Mouse (Mus musculus): ENCODE results near the gene Ap1m1. TPM values are rescaled to one million over a fixed set of nuclear protein-coding genes. Genes with fewer than 3 reads are reported as not detected.
A peak's percentile ranks its signal among the peaks of the same experiment; 100 is the strongest.

The Ap1m1 gene
- polyA plus RNA-seq, 1 experiment from 2014 or later, result 40.7 TPM

DNA sequence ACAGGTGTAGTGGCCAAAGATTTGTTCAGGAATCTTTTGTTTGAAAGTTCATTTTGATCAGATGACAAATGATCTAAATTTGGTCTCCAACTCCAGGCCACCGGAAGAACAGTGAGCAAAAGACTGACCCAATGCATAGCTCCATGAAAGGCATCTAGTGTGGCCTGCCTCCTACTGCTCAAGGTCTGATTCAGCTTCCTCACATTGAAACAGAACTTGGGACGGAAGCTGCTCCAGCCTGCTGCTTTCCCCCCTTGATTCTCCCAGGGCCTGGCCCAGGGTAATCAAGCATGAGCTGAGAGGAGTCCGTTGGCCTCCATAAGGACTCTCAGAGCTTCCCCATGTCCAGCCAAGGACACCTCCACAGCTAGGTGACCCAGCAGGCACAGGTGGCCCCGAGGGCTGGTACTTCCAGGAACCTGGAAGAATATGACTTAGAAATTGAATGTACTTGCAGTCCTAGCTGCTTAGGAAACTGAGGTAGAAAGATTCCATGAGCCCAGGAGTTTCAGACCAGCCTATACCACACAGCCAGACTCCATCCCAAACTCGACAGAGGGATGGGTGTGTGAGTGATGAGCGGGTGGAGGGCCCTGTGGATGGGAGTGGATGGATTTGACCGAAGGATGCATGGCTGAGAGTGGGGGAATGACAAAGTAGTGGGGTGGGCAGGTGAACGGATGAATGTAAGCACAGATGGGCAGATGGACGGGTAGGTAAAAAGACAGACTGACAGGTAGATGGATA lies 61.0 kb downstream of the Ap1m1 start:
- Histone ChIP-seq H3K27ac (ENCODE audit: low read depth) (no peak overlapping the region), H3K9me3 (ENCODE audit: low read length) (no peaks in the 10 kb centered on the region), H3K4me1 (ENCODE audit: insufficient read depth) (peaks cover 9% of the 10 kb centered on the region), H3K9ac (replicated peaks) (no peak overlapping the region), H3K27me3 (ENCODE audit: insufficient read depth, low read length) (no peaks in the 10 kb centered on the region), H3K4me3 (ENCODE audit: low read depth, low read length) (no peak overlapping the region), H3K4me2 (ENCODE audit: low read depth, low read length) (no peak overlapping the region), H3K36me3 (replicated peaks; ENCODE audit: insufficient read depth, low read length) (no peaks in the 10 kb centered on the region)
- no peak for TF ChIP-seq CTCF (IDR thresholded peaks at IDR 0.05; ENCODE audit: low read depth)
- no peak for TF ChIP-seq EP300 (IDR thresholded peaks at IDR 0.05; ENCODE audit: low read depth)
- DNase-seq, result no peak
- no peak for ATAC-seq
- 76% methylated on average over 9 of the region's 9 CpGs for WGBS (ENCODE audit: insufficient replicate concordance)

DNA sequence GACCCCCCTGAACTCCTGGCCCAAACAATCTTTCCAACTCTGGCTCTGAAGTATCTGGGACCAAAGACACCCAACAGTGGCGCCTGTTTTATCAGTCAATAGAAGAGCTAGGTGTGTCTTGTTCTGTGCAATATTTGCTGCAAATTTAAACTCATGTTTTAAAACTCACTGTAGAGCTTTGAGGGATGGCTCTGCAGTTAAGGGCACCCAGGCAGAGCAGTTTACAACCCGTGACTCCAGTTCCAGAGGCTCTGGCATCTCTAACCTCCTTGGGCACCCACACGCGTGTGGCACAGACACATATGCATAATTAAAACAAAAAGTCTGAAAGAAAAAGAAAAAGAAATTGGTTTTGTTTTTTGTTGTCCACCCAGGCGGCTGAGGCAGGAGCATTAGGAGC lies 61.7 kb downstream of the Ap1m1 start:
- H3K4me2 ChIP-seq (ENCODE audit: low read depth, low read length), result no peak overlapping the region
- no peak for DNase-seq
- no peaks in the 10 kb centered on the region for H3K36me3 ChIP-seq (replicated peaks; ENCODE audit: insufficient read depth, low read length)
- WGBS (ENCODE audit: insufficient replicate concordance), result 68% methylated on average over 5 of the region's 5 CpGs
- H3K27ac ChIP-seq (ENCODE audit: low read depth), result no peak overlapping the region
- no peaks in the 10 kb centered on the region for H3K27me3 ChIP-seq (ENCODE audit: insufficient read depth, low read length)
- no peak overlapping the region for H3K4me3 ChIP-seq (ENCODE audit: low read depth, low read length)
- H3K9me3 ChIP-seq (ENCODE audit: low read length), result no peaks in the 10 kb centered on the region
- peaks cover 5% of the 10 kb centered on the region for H3K4me1 ChIP-seq (ENCODE audit: insufficient read depth)
- H3K9ac ChIP-seq (replicated peaks), result no peak overlapping the region
- TF ChIP-seq EP300 (IDR thresholded peaks at IDR 0.05; ENCODE audit: low read depth) (no peak), CTCF (IDR thresholded peaks at IDR 0.05; ENCODE audit: low read depth) (no peak)
- ATAC-seq, result no peak

GRCm38 (mm10) chr8:72302986-72303612 lies 63.3 kb downstream of the Ap1m1 start:
- Histone ChIP-seq H3K9ac (replicated peaks) (0 out of 2 replicates have a peak overlapping the region, but pooled peaks have one; percentile 0), H3K4me1 (ENCODE audit: insufficient read depth) (peaks cover 10% of the 10 kb centered on the region), H3K36me3 (replicated peaks; ENCODE audit: insufficient read depth, low read length) (no peaks in the 10 kb centered on the region), H3K4me3 (ENCODE audit: low read depth, low read length) (peak overlapping the region; percentile 14; the same call in 1 of the 2 replicates), H3K27ac (ENCODE audit: low read depth) (peak overlapping the region; percentile 74), H3K4me2 (ENCODE audit: low read depth, low read length) (peak overlapping the region; percentile 35), H3K9me3 (ENCODE audit: low read length) (no peaks in the 10 kb centered on the region), H3K27me3 (ENCODE audit: insufficient read depth, low read length) (no peaks in the 10 kb centered on the region)
- ATAC-seq (peak; percentile 47), DNase-seq (no peak)
- 58% methylated on average over 8 of the region's 8 CpGs for WGBS (ENCODE audit: insufficient replicate concordance)
- TF ChIP-seq EP300 (IDR thresholded peaks at IDR 0.05; ENCODE audit: low read depth) (no peak), CTCF (IDR thresholded peaks at IDR 0.05; ENCODE audit: low read depth) (no peak)

- ATAC-seq (peak; percentile 87), DNase-seq (peak; percentile 68)
- WGBS (ENCODE audit: insufficient replicate concordance), result 14% methylated on average over 8 of the region's 8 CpGs
- Histone ChIP-seq H3K4me2 (ENCODE audit: low read depth, low read length) (peak overlapping the region; percentile 35), H3K9me3 (ENCODE audit: low read length) (no peaks in the 10 kb centered on the region), H3K9ac (replicated peaks) (0 out of 2 replicates have a peak overlapping the region, but pooled peaks have one; percentile 0), H3K27me3 (ENCODE audit: insufficient read depth, low read length) (no peaks in the 10 kb centered on the region), H3K4me1 (ENCODE audit: insufficient read depth) (peaks cover 12% of the 10 kb centered on the region), H3K36me3 (replicated peaks; ENCODE audit: insufficient read depth, low read length) (no peaks in the 10 kb centered on the region), H3K27ac (ENCODE audit: low read depth) (peak overlapping the region; percentile 74), H3K4me3 (ENCODE audit: low read depth, low read length) (peak overlapping the region; percentile 14; the same call in 1 of the 2 replicates)
- peak; percentile 92 for TF ChIP-seq EP300 (IDR thresholded peaks at IDR 0.05; ENCODE audit: low read depth)
- TF ChIP-seq CTCF (IDR thresholded peaks at IDR 0.05; ENCODE audit: low read depth), result no peak
These were observed 63.8 kb downstream of the Ap1m1 start for GRCm38 (mm10) chr8:72303633-72304032.

GRCm38 (mm10) chr8:72305210-72305905 lies 65.5 kb downstream of the Ap1m1 start, which contains the start of gene Gm10282:
TSS of gene Gm10282 (minus strand) at chr8:72305260.
- no peak within 1 kb of the TSS for H3K4me2 ChIP-seq (ENCODE audit: low read depth, low read length)
- H3K36me3 ChIP-seq (replicated peaks; ENCODE audit: insufficient read depth, low read length), result no peaks in the 10 kb centered on the region
- ATAC-seq, result no peak
- DNase-seq, result no peak
- H3K4me1 ChIP-seq (ENCODE audit: insufficient read depth), result peaks cover 12% of the 10 kb centered on the region
- H3K27ac ChIP-seq (ENCODE audit: low read depth), result no peak within 1 kb of the TSS
- no peak within 1 kb of the TSS for H3K9ac ChIP-seq (replicated peaks)
- WGBS (ENCODE audit: insufficient replicate concordance), result 81% methylated on average over 14 of the region's 16 CpGs
- no peaks in the 10 kb centered on the region for H3K9me3 ChIP-seq (ENCODE audit: low read length)
- H3K4me3 ChIP-seq (ENCODE audit: low read depth, low read length), result no peak within 1 kb of the TSS
- no peaks in the 10 kb centered on the region for H3K27me3 ChIP-seq (ENCODE audit: insufficient read depth, low read length)
- TF ChIP-seq CTCF (IDR thresholded peaks at IDR 0.05; ENCODE audit: low read depth), result no peak
- TF ChIP-seq EP300 (IDR thresholded peaks at IDR 0.05; ENCODE audit: low read depth), result no peak

DNA sequence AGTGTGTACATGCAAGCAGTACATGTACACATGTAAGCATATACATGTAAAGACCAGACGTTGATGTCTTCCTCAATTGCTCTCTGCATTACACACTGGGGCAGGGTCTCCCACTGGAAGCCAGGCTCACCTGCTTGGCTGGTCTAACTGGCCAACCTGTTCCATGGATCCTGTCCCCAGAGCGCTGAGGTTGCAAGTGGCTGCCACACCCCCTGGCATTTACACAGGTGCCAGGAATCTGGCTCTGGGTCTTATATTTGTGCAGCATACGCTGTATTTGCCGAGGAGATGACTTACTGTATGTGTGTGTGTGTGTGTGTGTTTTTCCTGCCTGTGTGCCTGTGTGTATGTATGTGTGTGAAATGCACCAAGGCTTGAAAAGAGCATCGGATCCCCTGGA lies 67.1 kb downstream of the Ap1m1 start:
- ATAC-seq (no peak), DNase-seq (no peak)
- Histone ChIP-seq H3K27me3 (ENCODE audit: insufficient read depth, low read length) (no peaks in the 10 kb centered on the region), H3K36me3 (replicated peaks; ENCODE audit: insufficient read depth, low read length) (no peaks in the 10 kb centered on the region), H3K9me3 (ENCODE audit: low read length) (no peaks in the 10 kb centered on the region), H3K27ac (ENCODE audit: low read depth) (no peak overlapping the region), H3K4me1 (ENCODE audit: insufficient read depth) (peaks cover 14% of the 10 kb centered on the region), H3K4me2 (ENCODE audit: low read depth, low read length) (no peak overlapping the region), H3K9ac (replicated peaks) (no peak overlapping the region), H3K4me3 (ENCODE audit: low read depth, low read length) (no peak overlapping the region)
- WGBS (ENCODE audit: insufficient replicate concordance), result 81% methylated on average over 5 of the region's 5 CpGs
- TF ChIP-seq EP300 (IDR thresholded peaks at IDR 0.05; ENCODE audit: low read depth), result no peak
- TF ChIP-seq CTCF (IDR thresholded peaks at IDR 0.05; ENCODE audit: low read depth), result no peak

Other genes with a start within 250 kb of the Ap1m1 start
- 4.8 and 5.8 TPM in 2 replicates for gene Cyp4f18, start 230.4 kb upstream of the Ap1m1 start, polyA plus RNA-seq (2015; fragmentation: Nextera tagmentation; extraction: Ambion mirVana)
- gene Olfr372, start 198.8 kb upstream of the Ap1m1 start, polyA plus RNA-seq (2015; fragmentation: Nextera tagmentation; extraction: Ambion mirVana), result not detected in 2 replicates
- 0.02 TPM in 1 of 2 replicates, not detected in the other for gene Olfr373, start 156.8 kb upstream of the Ap1m1 start, polyA plus RNA-seq (2015; fragmentation: Nextera tagmentation; extraction: Ambion mirVana)
- gene Olfr374, start 133.0 kb upstream of the Ap1m1 start, polyA plus RNA-seq (2015; fragmentation: Nextera tagmentation; extraction: Ambion mirVana), result not detected in 2 replicates
- 80.0 and 86.6 TPM in 2 replicates for gene Tpm4, start 105.0 kb upstream of the Ap1m1 start, polyA plus RNA-seq (2015; fragmentation: Nextera tagmentation; extraction: Ambion mirVana)
- gene Rab8a, start 78.8 kb upstream of the Ap1m1 start, polyA plus RNA-seq (2015; fragmentation: Nextera tagmentation; extraction: Ambion mirVana), result 57.3 and 58.1 TPM in 2 replicates
- 0.59 and 0.68 TPM in 2 replicates for gene Hsh2d, start 50.4 kb upstream of the Ap1m1 start, polyA plus RNA-seq (2015; fragmentation: Nextera tagmentation; extraction: Ambion mirVana)
- not detected in 2 replicates for gene Cib3, start 27.2 kb upstream of the Ap1m1 start, polyA plus RNA-seq (2015; fragmentation: Nextera tagmentation; extraction: Ambion mirVana)
- not detected in 2 replicates for gene Gm11034, start 26.4 kb upstream of the Ap1m1 start, polyA plus RNA-seq (2015; fragmentation: Nextera tagmentation; extraction: Ambion mirVana)
- gene Fam32a, start 20.3 kb upstream of the Ap1m1 start, polyA plus RNA-seq (2015; fragmentation: Nextera tagmentation; extraction: Ambion mirVana), result 27.5 and 28.4 TPM in 2 replicates
- gene Gm10282, start 65.2 kb downstream of the Ap1m1 start, polyA plus RNA-seq (2015; fragmentation: Nextera tagmentation; extraction: Ambion mirVana), result 6.3 and 6.4 TPM in 2 replicates
- gene Klf2, start 79.0 kb downstream of the Ap1m1 start, polyA plus RNA-seq (2015; fragmentation: Nextera tagmentation; extraction: Ambion mirVana), result 5.6 and 7.4 TPM in 2 replicates
- gene Eps15l1, start 181.4 kb downstream of the Ap1m1 start, polyA plus RNA-seq (2015; fragmentation: Nextera tagmentation; extraction: Ambion mirVana), result 9.3 and 10.1 TPM in 2 replicates
- 0.46 and 0.72 TPM in 2 replicates for gene Calr3, start 203.9 kb downstream of the Ap1m1 start, polyA plus RNA-seq (2015; fragmentation: Nextera tagmentation; extraction: Ambion mirVana)
- gene 1700030K09Rik, start 203.9 kb downstream of the Ap1m1 start, polyA plus RNA-seq (2015; fragmentation: Nextera tagmentation; extraction: Ambion mirVana), result 2.1 and 2.2 TPM in 2 replicates
- gene Cherp, start 235.2 kb downstream of the Ap1m1 start, polyA plus RNA-seq (2015; fragmentation: Nextera tagmentation; extraction: Ambion mirVana), result 9.2 and 11.2 TPM in 2 replicates

Measured in liver, postnatal 0 days (tissue).